Mouse (Mus musculus): ENCODE measurements at regions not wholly inside any gene's neighbourhood (a gene's known extent, or its start where the extent isn't known, plus 50 kb on each side); places are given as distances from the start of the nearest gene placed in this dataset.
A peak's percentile ranks its signal among the peaks of the same experiment; 100 is the strongest.
"Not testable (repeated sequence)": the region's sequence is repeated elsewhere in the genome, so short reads cannot be mapped to it uniquely, and the experiment has no call there.

- Histone ChIP-seq H3K9ac (replicated peaks) (no peak overlapping the region), H3K27ac (replicated peaks) (no peak overlapping the region), H3K27me3 (no peaks in the 10 kb centered on the region), H3K4me2 (replicated peaks) (no peak overlapping the region), H3K36me3 (no peaks in the 10 kb centered on the region), H3K9me3 (no peaks in the 10 kb centered on the region), H3K4me1 (0 out of 2 replicates have a peak, but pooled peaks cover 6% of the 10 kb centered on the region), H3K4me3 (no peak overlapping the region)
- no peak for ATAC-seq (replicated peaks)
- 84% methylated on average over 7 of the region's 7 CpGs for WGBS
Observed at GRCm38 (mm10) chr5:75388699-75389260, 185.9 kb upstream of the Kit start.

- WGBS: 71% methylated on average over 7 of the region's 7 CpGs
- H3K36me3 ChIP-seq: no peaks in the 10 kb centered on the region
- no peaks in the 10 kb centered on the region for H3K9me3 ChIP-seq
Observed at GRCm38 (mm10) chr5:75389433-75389971, 185.2 kb upstream of the Kit start.

DNA sequence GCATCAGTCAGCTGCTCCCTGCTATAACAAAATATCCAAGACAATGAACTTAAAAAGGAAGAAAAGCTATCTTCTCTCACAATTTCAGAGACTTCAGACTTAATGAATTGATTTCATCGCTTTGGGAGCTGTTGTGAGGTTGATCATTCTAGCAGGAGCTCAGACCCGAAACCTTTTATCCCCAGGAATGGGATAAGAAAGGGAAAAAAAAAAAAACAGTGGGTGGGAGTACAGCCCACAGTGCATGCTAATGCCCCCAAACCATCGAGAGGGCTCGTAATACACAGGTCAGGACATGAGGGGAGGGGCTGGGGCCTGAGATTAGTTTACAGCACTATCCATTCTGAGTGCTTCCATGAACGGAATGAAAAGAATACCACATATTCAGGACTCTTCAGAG lies 175.9 kb upstream of the Kit start:
- Histone ChIP-seq H3K36me3 (no peaks in the 10 kb centered on the region), H3K4me1 (peaks cover 1% of the 10 kb centered on the region; the same call in 1 of the 2 replicates), H3K4me3 (no peak overlapping the region), H3K4me2 (replicated peaks) (no peak overlapping the region), H3K9ac (replicated peaks) (no peak overlapping the region), H3K9me3 (no peaks in the 10 kb centered on the region), H3K27me3 (no peaks in the 10 kb centered on the region), H3K27ac (replicated peaks) (no peak overlapping the region)
- no peak for ATAC-seq (replicated peaks)
- WGBS: 56% methylated on average over 5 of the region's 5 CpGs

More at GRCm38 (mm10) chr5:75389433-75389971, 185.2 kb upstream of the Kit start:
- Histone ChIP-seq H3K4me1 (0 out of 2 replicates have a peak, but pooled peaks cover 6% of the 10 kb centered on the region), H3K9ac (replicated peaks) (no peak overlapping the region), H3K4me3 (no peak overlapping the region), H3K4me2 (replicated peaks) (no peak overlapping the region), H3K27me3 (no peaks in the 10 kb centered on the region), H3K27ac (replicated peaks) (no peak overlapping the region)
- ATAC-seq (replicated peaks): no peak

DNA sequence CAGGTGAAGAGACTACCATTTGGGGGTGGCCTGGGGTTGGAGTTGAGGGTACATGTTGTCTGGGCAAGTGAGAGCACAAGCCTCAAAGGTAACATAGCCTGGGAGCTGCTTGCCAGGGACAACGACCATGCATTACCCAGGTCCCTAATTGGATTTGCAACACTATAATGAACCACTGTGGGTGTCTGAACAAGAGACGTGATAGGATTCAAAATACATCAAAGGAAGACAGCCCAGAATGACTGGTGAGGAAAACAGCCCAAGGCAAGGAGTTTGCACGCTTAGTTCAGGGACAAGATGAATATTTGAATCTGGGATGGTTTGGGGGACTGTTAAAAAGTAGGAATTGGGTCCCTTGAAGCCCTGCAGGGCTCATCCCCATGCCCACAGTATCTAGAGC lies 173.0 kb upstream of the Kit start:
- H3K4me3 ChIP-seq: no peak overlapping the region
- no peak overlapping the region for H3K27ac ChIP-seq (replicated peaks)
- no peaks in the 10 kb centered on the region for H3K9me3 ChIP-seq
- no peaks in the 10 kb centered on the region for H3K27me3 ChIP-seq
- no peaks in the 10 kb centered on the region for H3K36me3 ChIP-seq
- no peak for ATAC-seq (replicated peaks)
- no peak overlapping the region for H3K9ac ChIP-seq (replicated peaks)
- 14% methylated on average over 3 of the region's 3 CpGs for WGBS
- H3K4me2 ChIP-seq (replicated peaks): no peak overlapping the region
- H3K4me1 ChIP-seq: peaks cover 19% of the 10 kb centered on the region

- Histone ChIP-seq H3K4me1 (peaks cover 23% of the 10 kb centered on the region), H3K9ac (replicated peaks) (no peak overlapping the region), H3K27me3 (no peaks in the 10 kb centered on the region), H3K9me3 (no peaks in the 10 kb centered on the region), H3K4me2 (replicated peaks) (no peak overlapping the region), H3K36me3 (no peaks in the 10 kb centered on the region), H3K4me3 (no peak overlapping the region), H3K27ac (replicated peaks) (no peak overlapping the region)
- 40% methylated on average over 3 of the region's 3 CpGs for WGBS
- ATAC-seq (replicated peaks): no peak
Observed at GRCm38 (mm10) chr5:75402631-75403030, 172.1 kb upstream of the Kit start.

DNA sequence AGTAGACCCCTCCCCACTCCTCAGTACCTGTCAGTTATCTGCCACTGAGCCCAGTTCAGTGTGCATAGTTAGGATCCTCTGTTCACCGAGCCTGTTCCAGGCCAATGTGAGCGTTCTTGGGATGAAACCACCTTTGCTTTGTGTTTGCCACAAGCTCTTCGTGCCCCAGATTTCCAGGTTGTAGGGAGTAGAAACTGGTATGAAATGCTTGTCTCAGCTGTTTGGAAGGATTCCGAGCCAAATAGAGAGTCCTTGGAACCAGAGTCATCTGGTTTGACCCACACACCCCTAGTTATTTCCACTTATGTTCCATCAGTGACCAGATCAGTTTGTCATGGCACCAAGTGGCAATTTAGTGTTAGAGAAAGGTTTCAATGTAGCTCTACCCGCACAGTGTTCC lies 171.2 kb upstream of the Kit start:
- Histone ChIP-seq H3K36me3 (no peaks in the 10 kb centered on the region), H3K4me1 (peaks cover 30% of the 10 kb centered on the region), H3K9ac (replicated peaks) (no peak overlapping the region), H3K4me2 (replicated peaks) (no peak overlapping the region), H3K4me3 (no peak overlapping the region), H3K9me3 (no peaks in the 10 kb centered on the region), H3K27me3 (peaks cover 4% of the 10 kb centered on the region; the same call in 1 of the 2 replicates), H3K27ac (replicated peaks) (no peak overlapping the region)
- 89% methylated on average over 5 of the region's 5 CpGs for WGBS
- ATAC-seq (replicated peaks): no peak

- 35% methylated on average over 9 of the region's 9 CpGs for WGBS
- no peak for ATAC-seq (replicated peaks)
- no peaks in the 10 kb centered on the region for H3K9me3 ChIP-seq
Observed at GRCm38 (mm10) chr5:75404601-75405285, 170.0 kb upstream of the Kit start.

GRCm38 (mm10) chr5:75405496-75405895 lies 169.2 kb upstream of the Kit start:
- H3K9me3 ChIP-seq: no peaks in the 10 kb centered on the region
- peaks cover 6% of the 10 kb centered on the region; the same call in 1 of the 2 replicates for H3K27me3 ChIP-seq
- H3K9ac ChIP-seq (replicated peaks): no peak overlapping the region
- peaks cover 36% of the 10 kb centered on the region for H3K4me1 ChIP-seq
- no peak overlapping the region for H3K4me3 ChIP-seq
- ATAC-seq (replicated peaks): peak; percentile 58; the same call in 1 of the 2 replicates
- H3K36me3 ChIP-seq: no peaks in the 10 kb centered on the region
- 21% methylated on average over 7 of the region's 7 CpGs for WGBS
- no peak overlapping the region for H3K4me2 ChIP-seq (replicated peaks)
- H3K27ac ChIP-seq (replicated peaks): no peak overlapping the region

More at GRCm38 (mm10) chr5:75404601-75405285, 170.0 kb upstream of the Kit start:
- Histone ChIP-seq H3K36me3 (no peaks in the 10 kb centered on the region), H3K4me3 (no peak overlapping the region), H3K4me1 (peaks cover 31% of the 10 kb centered on the region), H3K27me3 (peaks cover 6% of the 10 kb centered on the region; the same call in 1 of the 2 replicates), H3K4me2 (replicated peaks) (no peak overlapping the region), H3K9ac (replicated peaks) (no peak overlapping the region), H3K27ac (replicated peaks) (no peak overlapping the region)

- no peak for ATAC-seq (replicated peaks)
- Histone ChIP-seq H3K36me3 (no peaks in the 10 kb centered on the region), H3K9ac (replicated peaks) (no peak overlapping the region), H3K4me2 (replicated peaks) (no peak overlapping the region), H3K4me1 (peaks cover 43% of the 10 kb centered on the region), H3K9me3 (no peaks in the 10 kb centered on the region), H3K4me3 (no peak overlapping the region), H3K27me3 (peaks cover 6% of the 10 kb centered on the region; the same call in 1 of the 2 replicates), H3K27ac (replicated peaks) (no peak overlapping the region)
- 11% methylated on average over 10 of the region's 10 CpGs for WGBS
Observed at GRCm38 (mm10) chr5:75407686-75408085, 167.0 kb upstream of the Kit start.

- H3K4me2 ChIP-seq (replicated peaks): peak overlapping the region; percentile 28
- peak; percentile 95 for ATAC-seq (replicated peaks)
- peak overlapping the region; percentile 24 for H3K9ac ChIP-seq (replicated peaks)
- 44% methylated on average over 24 of the region's 24 CpGs for WGBS
- H3K4me3 ChIP-seq: peak overlapping the region; percentile 20; the same call in 1 of the 2 replicates
- H3K4me1 ChIP-seq: peaks cover 27% of the 10 kb centered on the region
- H3K9me3 ChIP-seq: no peaks in the 10 kb centered on the region
- H3K27me3 ChIP-seq: peaks cover 6% of the 10 kb centered on the region; the same call in 1 of the 2 replicates
- H3K27ac ChIP-seq (replicated peaks): peak overlapping the region; percentile 34; the same call in 1 of the 2 replicates
- H3K36me3 ChIP-seq: no peaks in the 10 kb centered on the region
Observed at GRCm38 (mm10) chr5:75410240-75411186, 164.2 kb upstream of the Kit start.

- H3K4me3 ChIP-seq; H3K9ac ChIP-seq (replicated peaks); H3K9me3 ChIP-seq; H3K27me3 ChIP-seq; H3K4me2 ChIP-seq (replicated peaks); ATAC-seq (replicated peaks); H3K4me1 ChIP-seq; H3K27ac ChIP-seq (replicated peaks); H3K36me3 ChIP-seq: not testable (repeated sequence)
- WGBS: 96% methylated on average over 2 of the region's 2 CpGs
Observed at GRCm38 (mm10) chr5:75419282-75419681, 155.4 kb upstream of the Kit start.

All from forebrain, embryonic 15.5 days (tissue).